Mouse (Mus musculus) kidney, adult 9 months (tissue): ENCODE measurements at regions not wholly inside any gene's neighbourhood (a gene's known extent, or its start where the extent isn't known, plus 50 kb on each side); places are given as distances from the start of the nearest gene placed in this dataset.

Experiments
- DNase-seq: peaks from one replicate; pipeline ENCODE4 v3.0.0; 2022

- DNase-seq = peak; percentile 0
These were observed 481.7 kb upstream of the Ywhaq start for GRCm38 (mm10) chr12:21899109-21899508.
